Mouse (Mus musculus): ENCODE results near the gene Gm20708.
A peak's percentile ranks its signal among the peaks of the same experiment; 100 is the strongest.

Gene Gm20708

GRCm38 (mm10) chr11:117809407-117810311, at the start of gene Gm20708, which contains the start of gene Syngr2:
Gene Gm20708, plus strand, starts transcription at chr11:117809668.
Gene Syngr2, plus strand, starts transcription at chr11:117809668.
- peak; percentile 72 for DNase-seq (ENCODE audit: low read depth, low spot score)

GRCm38 (mm10) chr11:117760374-117761119, 48.9 kb upstream of the Gm20708 start:
- no peak for DNase-seq (ENCODE audit: low read depth, low spot score)

GRCm38 (mm10) chr11:117761801-117762200, 47.7 kb upstream of the Gm20708 start:
- DNase-seq (ENCODE audit: low read depth, low spot score): no peak

- DNase-seq (ENCODE audit: low read depth, low spot score): no peak
Measured at GRCm38 (mm10) chr11:117762246-117762645, 47.2 kb upstream of the Gm20708 start.

- DNase-seq (ENCODE audit: low read depth, low spot score): no peak
Measured at GRCm38 (mm10) chr11:117764319-117764718, 45.1 kb upstream of the Gm20708 start.

GRCm38 (mm10) chr11:117765361-117765760, 44.1 kb upstream of the Gm20708 start:
- no peak for DNase-seq (ENCODE audit: low read depth, low spot score)

- no peak for DNase-seq (ENCODE audit: low read depth, low spot score)
Measured at GRCm38 (mm10) chr11:117766275-117766674, 43.2 kb upstream of the Gm20708 start.

- DNase-seq (ENCODE audit: low read depth, low spot score): no peak
Measured at GRCm38 (mm10) chr11:117768725-117769682, 40.5 kb upstream of the Gm20708 start.

- no peak for DNase-seq (ENCODE audit: low read depth, low spot score)
Measured at GRCm38 (mm10) chr11:117769683-117770047, 39.8 kb upstream of the Gm20708 start.

- DNase-seq (ENCODE audit: low read depth, low spot score): no peak
Measured at GRCm38 (mm10) chr11:117770407-117770806, 39.1 kb upstream of the Gm20708 start.

GRCm38 (mm10) chr11:117772352-117772751, 37.1 kb upstream of the Gm20708 start:
- DNase-seq (ENCODE audit: low read depth, low spot score): no peak

- DNase-seq (ENCODE audit: low read depth, low spot score): no peak
Measured at GRCm38 (mm10) chr11:117774925-117775324, 34.5 kb upstream of the Gm20708 start.

- no peak for DNase-seq (ENCODE audit: low read depth, low spot score)
Measured at GRCm38 (mm10) chr11:117775540-117775939, 33.9 kb upstream of the Gm20708 start.

GRCm38 (mm10) chr11:117776085-117776792, 33.2 kb upstream of the Gm20708 start:
- no peak for DNase-seq (ENCODE audit: low read depth, low spot score)

GRCm38 (mm10) chr11:117777111-117777510, 32.4 kb upstream of the Gm20708 start:
- no peak for DNase-seq (ENCODE audit: low read depth, low spot score)

GRCm38 (mm10) chr11:117778031-117778430, 31.4 kb upstream of the Gm20708 start:
- no peak for DNase-seq (ENCODE audit: low read depth, low spot score)

- DNase-seq (ENCODE audit: low read depth, low spot score): peak; percentile 28
Measured at GRCm38 (mm10) chr11:117778851-117779433, 30.5 kb upstream of the Gm20708 start.

- peak; percentile 81 for DNase-seq (ENCODE audit: low read depth, low spot score)
Measured at GRCm38 (mm10) chr11:117779434-117780198, 29.9 kb upstream of the Gm20708 start.

GRCm38 (mm10) chr11:117780199-117780515, 29.3 kb upstream of the Gm20708 start:
- DNase-seq (ENCODE audit: low read depth, low spot score): no peak

All from mesoderm, embryonic 11.5 days (tissue).